Mouse (Mus musculus): ENCODE measurements around the gene Elmo1. TPM values are rescaled to one million over a fixed set of nuclear protein-coding genes. Genes with fewer than 3 reads are reported as not detected.

The Elmo1 gene
- total and polyA plus RNA-seq, 3 experiments: 23.1 to 50.2 (median 32.2) TPM

GRCm38 (mm10) chr13:20238146-20238545 lies 147.8 kb downstream of the Elmo1 start:
- Histone ChIP-seq H3K27ac (ENCODE audit: insufficient read depth, low read depth) (no peak overlapping the region), H3K36me3 (replicated peaks in 1 of 2; ENCODE audit: control insufficient read depth in 1 of 2, insufficient read depth in 1 of 2, low read length in 1 of 2) (peaks cover 8 to 48% of the 10 kb centered on the region in 2 experiments), H3K4me3 (replicated peaks in 1 of 3; ENCODE audit: low read depth in 2 of 3, low read length in 2 of 3, poor library complexity in 1 of 3) (no peak overlapping the region), H3K4me2 (ENCODE audit: insufficient read depth, low read depth, poor library complexity, severe bottlenecking) (no peak overlapping the region), H3K4me1 (ENCODE audit: control insufficient read depth in 1 of 2, insufficient read depth in 2 of 2) (peaks cover 0 to 31% of the 10 kb centered on the region in 2 experiments; a peak in 2 of 4 replicates), H3K27me3 (replicated peaks) (no peaks in the 10 kb centered on the region), H3K9ac (ENCODE audit: insufficient read depth, low read depth) (no peak overlapping the region), H3K9me3 (replicated peaks; ENCODE audit: low read length) (peaks cover 6% of the 10 kb centered on the region), H3K79me2 (replicated peaks; ENCODE audit: control insufficient read depth, extremely low read depth, insufficient read depth, poor library complexity, severe bottlenecking) (peaks cover 16% of the 10 kb centered on the region; the same call in 1 of the 2 replicates)
- TF ChIP-seq MAX (IDR thresholded peaks at IDR 0.05; ENCODE audit: low read length) (no peak), E2F4 (IDR thresholded peaks at IDR 0.05; ENCODE audit: insufficient replicate concordance, low read depth, low read length) (no peak), ETS1 (conservative IDR thresholded peaks at IDR 0.05; ENCODE audit: low read depth, low read length) (no peak), GABPA (IDR thresholded peaks at IDR 0.05; ENCODE audit: insufficient replicate concordance, low read depth, low read length) (no peak), POLR2A (IDR thresholded peaks at IDR 0.05; ENCODE audit: low read depth, low read length) (no peak), JUN (IDR thresholded peaks at IDR 0.05; ENCODE audit: insufficient read depth, low read depth, low read length) (no peak), CHD1 (IDR thresholded peaks at IDR 0.05; ENCODE audit: low read depth, low read length) (no peak)
- dilution Hi-C loops (cut with MboI; ENCODE audit: extremely low pct_ligation_motif_present, extremely low pct_unique_long_range_greater_than_20kb, low sequenced_read_pairs) (no loop called here), in situ Hi-C loops (cut with MboI; ENCODE audit: low pct_ligation_motif_present, low pct_unique_long_range_greater_than_20kb, low sequenced_read_pairs) (no loop called here)
- DNase-seq (ENCODE audit: extremely low read depth): no peak

GRCm38 (mm10) chr13:20238743-20239142 lies 148.3 kb downstream of the Elmo1 start:
- Histone ChIP-seq H3K79me2 (replicated peaks; ENCODE audit: control insufficient read depth, extremely low read depth, insufficient read depth, poor library complexity, severe bottlenecking) (peaks cover 16% of the 10 kb centered on the region; the same call in 1 of the 2 replicates), H3K9ac (ENCODE audit: insufficient read depth, low read depth) (no peak overlapping the region), H3K36me3 (replicated peaks in 1 of 2; ENCODE audit: control insufficient read depth in 1 of 2, insufficient read depth in 1 of 2, low read length in 1 of 2) (peaks cover 9 to 47% of the 10 kb centered on the region in 2 experiments), H3K27me3 (replicated peaks) (no peaks in the 10 kb centered on the region), H3K4me3 (replicated peaks in 1 of 3; ENCODE audit: low read depth in 2 of 3, low read length in 2 of 3, poor library complexity in 1 of 3) (no peak overlapping the region), H3K27ac (ENCODE audit: insufficient read depth, low read depth) (no peak overlapping the region), H3K4me1 (ENCODE audit: control insufficient read depth in 1 of 2, insufficient read depth in 2 of 2) (peaks cover 0 to 27% of the 10 kb centered on the region in 2 experiments; a peak in 2 of 4 replicates), H3K9me3 (replicated peaks; ENCODE audit: low read length) (peaks cover 6% of the 10 kb centered on the region), H3K4me2 (ENCODE audit: insufficient read depth, low read depth, poor library complexity, severe bottlenecking) (no peak overlapping the region)
- TF ChIP-seq MAZ (IDR thresholded peaks at IDR 0.05; ENCODE audit: low read depth, low read length) (no peak), ETS1 (conservative IDR thresholded peaks at IDR 0.05; ENCODE audit: low read depth, low read length) (no peak), MEF2A (IDR thresholded peaks at IDR 0.05; ENCODE audit: borderline replicate concordance, low read depth, low read length) (no peak), USF1 (IDR thresholded peaks at IDR 0.05; ENCODE audit: low read depth, low read length) (no peak), POLR2AphosphoS2 (IDR thresholded peaks at IDR 0.05; ENCODE audit: low read depth, low read length) (no peak), JUN (IDR thresholded peaks at IDR 0.05; ENCODE audit: insufficient read depth, low read depth, low read length) (no peak), ZC3H11A (IDR thresholded peaks at IDR 0.05; ENCODE audit: low read depth, low read length) (no peak), MYC (IDR thresholded peaks at IDR 0.05; ENCODE audit: low read depth, low read length) (no peak), E2F4 (IDR thresholded peaks at IDR 0.05; ENCODE audit: insufficient replicate concordance, low read depth, low read length) (no peak), MAX (IDR thresholded peaks at IDR 0.05; ENCODE audit: low read length) (no peak)
- in situ Hi-C loops (cut with MboI; ENCODE audit: low pct_ligation_motif_present, low pct_unique_long_range_greater_than_20kb, low sequenced_read_pairs): no loop called here
- dilution Hi-C loops (cut with MboI; ENCODE audit: extremely low pct_ligation_motif_present, extremely low pct_unique_long_range_greater_than_20kb, low sequenced_read_pairs): no loop called here
- no peak for DNase-seq (ENCODE audit: extremely low read depth)
